Mouse (Mus musculus) cerebellum, adult 9-11 months (tissue): ENCODE results near the gene Lamb3.
A peak's percentile ranks its signal among the peaks of the same experiment; 100 is the strongest.

Experiments used
- DNase-seq: peaks from one replicate; pipeline ENCODE4 v3.0.0; 2022

Gene Lamb3

GRCm38 (mm10) chr1:193203821-193204220, 3.7 kb upstream of the Lamb3 start:
- no peak for DNase-seq

GRCm38 (mm10) chr1:193205431-193205830, 2.1 kb upstream of the Lamb3 start:
- DNase-seq = no peak

GRCm38 (mm10) chr1:193208178-193208577, 679 bp downstream of the Lamb3 start:
- DNase-seq = peak; percentile 26

GRCm38 (mm10) chr1:193211371-193211770, 3.9 kb downstream of the Lamb3 start:
- DNase-seq = no peak

- DNase-seq = no peak
These were observed 6.6 kb downstream of the Lamb3 start for GRCm38 (mm10) chr1:193214053-193214452.

- DNase-seq = no peak
These were observed 8.5 kb downstream of the Lamb3 start for GRCm38 (mm10) chr1:193216000-193216399.

GRCm38 (mm10) chr1:193220408-193220807, 12.9 kb downstream of the Lamb3 start:
- no peak for DNase-seq

- no peak for DNase-seq
These were observed 18.0 kb downstream of the Lamb3 start for GRCm38 (mm10) chr1:193225531-193225930.

- no peak for DNase-seq
These were observed 18.6 kb downstream of the Lamb3 start for GRCm38 (mm10) chr1:193226114-193226513.

GRCm38 (mm10) chr1:193226724-193227522, 19.4 kb downstream of the Lamb3 start:
- DNase-seq = no peak

- no peak for DNase-seq
These were observed 20.0 kb downstream of the Lamb3 start for GRCm38 (mm10) chr1:193227537-193227936.

GRCm38 (mm10) chr1:193229570-193229969, 22.1 kb downstream of the Lamb3 start:
- DNase-seq = no peak

- DNase-seq = no peak
These were observed 23.0 kb downstream of the Lamb3 start for GRCm38 (mm10) chr1:193230531-193230930.

- DNase-seq = no peak
These were observed 23.4 kb downstream of the Lamb3 start for GRCm38 (mm10) chr1:193230935-193231334.

- no peak for DNase-seq
These were observed 25.2 kb downstream of the Lamb3 start for GRCm38 (mm10) chr1:193232732-193233131.

- DNase-seq = no peak
These were observed 26.7 kb downstream of the Lamb3 start for GRCm38 (mm10) chr1:193234130-193234645.

- no peak for DNase-seq
These were observed 27.4 kb downstream of the Lamb3 start for GRCm38 (mm10) chr1:193234930-193235329.

GRCm38 (mm10) chr1:193238426-193238825, 30.9 kb downstream of the Lamb3 start:
- DNase-seq = no peak

GRCm38 (mm10) chr1:193241436-193241835, 33.9 kb downstream of the Lamb3 start:
- no peak for DNase-seq

- peak; percentile 97 for DNase-seq
These were observed 34.7 kb downstream of the Lamb3 start for GRCm38 (mm10) chr1:193242238-193242637.

GRCm38 (mm10) chr1:193242863-193243262, 35.4 kb downstream of the Lamb3 start:
- DNase-seq = peak; percentile 33

- no peak for DNase-seq
These were observed 36.2 kb downstream of the Lamb3 start for GRCm38 (mm10) chr1:193243571-193244193.

- no peak for DNase-seq
These were observed 36.7 kb downstream of the Lamb3 start for GRCm38 (mm10) chr1:193244235-193244634.

- DNase-seq = no peak
These were observed 42.5 kb downstream of the Lamb3 start for GRCm38 (mm10) chr1:193250026-193250425.
